Mouse (Mus musculus) stomach, postnatal 0 days (tissue): ENCODE data around the gene Zfp597.
A peak's percentile ranks its signal among the peaks of the same experiment; 100 is the strongest.

Source experiments
- CTCF ChIP-seq: IDR thresholded peaks from 2 replicates; pipeline ENCODE4 v1.5.1; 2016; ENCODE audit warnings: antibody characterized with exemption, low read depth, mild to moderate bottlenecking, moderate library complexity
- EP300 ChIP-seq: optimal IDR thresholded peaks from 2 replicates; pipeline ENCODE3; 2016; ENCODE audit warnings: antibody characterized with exemption

DNA sequence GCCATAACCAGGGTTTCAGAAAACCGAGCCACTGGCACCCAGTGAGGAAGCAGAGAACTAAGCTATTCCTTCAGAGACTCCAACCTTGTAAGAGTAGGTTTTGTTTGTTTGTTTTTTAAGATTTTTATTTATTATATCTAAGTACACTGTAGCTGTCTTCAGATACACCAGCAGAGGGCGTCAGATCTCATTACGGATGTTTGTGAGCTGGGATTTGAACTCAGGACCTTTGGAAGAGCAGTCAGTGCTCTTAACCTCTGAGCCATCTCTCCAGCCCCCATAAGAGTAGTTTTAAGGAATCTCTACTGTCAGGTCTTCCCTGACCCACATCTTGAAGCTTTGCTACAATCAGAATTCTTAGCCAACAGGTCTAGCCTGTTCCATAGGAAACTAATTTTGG, 35.9 kb downstream of the Zfp597 start:
- TF ChIP-seq CTCF (peak; percentile 40), EP300 (no peak)
